Mouse (Mus musculus): ENCODE data around the gene Gng13. TPM values are rescaled to one million over a fixed set of nuclear protein-coding genes. Genes with fewer than 3 reads are reported as not detected.
A peak's percentile ranks its signal among the peaks of the same experiment; 100 is the strongest.

Gng13 gene
- polyA plus RNA-seq, 1 experiment from 2014 or later, result 3.4 TPM

- Histone ChIP-seq H3K9me3 (peaks cover 4% of the 10 kb centered on the region), H3K9ac (no peak overlapping the region), H3K4me1 (no peaks in the 10 kb centered on the region), H3K4me3 (no peak overlapping the region), H3K27ac (replicated peaks) (no peak overlapping the region), H3K4me2 (no peak overlapping the region), H3K36me3 (no peaks in the 10 kb centered on the region), H3K27me3 (replicated peaks) (peaks cover 15% of the 10 kb centered on the region)
- 88% methylated on average over 2 of the region's 2 CpGs for WGBS
- ATAC-seq (ENCODE audit: extremely low read depth, insufficient number of reproducible peaks, low FRiP score, low TSS enrichment), result no peak
These were observed 7.0 kb upstream of the Gng13 start for GRCm38 (mm10) chr17:25709994-25710393.

GRCm38 (mm10) chr17:25711136-25711535, 5.8 kb upstream of the Gng13 start:
- no peak for ATAC-seq (ENCODE audit: extremely low read depth, insufficient number of reproducible peaks, low FRiP score, low TSS enrichment)
- peaks cover 27% of the 10 kb centered on the region for H3K27me3 ChIP-seq (replicated peaks)
- H3K9ac ChIP-seq, result no peak overlapping the region
- no peak overlapping the region for H3K4me3 ChIP-seq
- H3K4me2 ChIP-seq, result no peak overlapping the region
- 63% methylated on average over 4 of the region's 4 CpGs for WGBS
- peaks cover 4% of the 10 kb centered on the region for H3K9me3 ChIP-seq
- no peaks in the 10 kb centered on the region for H3K36me3 ChIP-seq
- H3K27ac ChIP-seq (replicated peaks), result no peak overlapping the region
- H3K4me1 ChIP-seq, result peaks cover 7% of the 10 kb centered on the region

GRCm38 (mm10) chr17:25715627-25716026, 1.3 kb upstream of the Gng13 start:
- no peak overlapping the region for H3K27ac ChIP-seq (replicated peaks)
- peaks cover 26% of the 10 kb centered on the region for H3K4me1 ChIP-seq
- H3K9ac ChIP-seq, result no peak overlapping the region
- no peaks in the 10 kb centered on the region for H3K9me3 ChIP-seq
- no peak overlapping the region for H3K4me3 ChIP-seq
- no peak for ATAC-seq (ENCODE audit: extremely low read depth, insufficient number of reproducible peaks, low FRiP score, low TSS enrichment)
- H3K36me3 ChIP-seq, result peaks cover 18% of the 10 kb centered on the region
- no peak overlapping the region for H3K4me2 ChIP-seq
- WGBS, result 28% methylated on average over 3 of the region's 3 CpGs
- H3K27me3 ChIP-seq (replicated peaks), result peaks cover 58% of the 10 kb centered on the region

GRCm38 (mm10) chr17:25716130-25716529, 841 bp upstream of the Gng13 start:
- Histone ChIP-seq H3K36me3 (peaks cover 23% of the 10 kb centered on the region), H3K27ac (replicated peaks) (no peak overlapping the region), H3K27me3 (replicated peaks) (peaks cover 58% of the 10 kb centered on the region), H3K4me2 (peak overlapping the region; percentile 79; the same call in 1 of the 2 replicates), H3K4me3 (no peak overlapping the region), H3K9ac (no peak overlapping the region), H3K9me3 (no peaks in the 10 kb centered on the region), H3K4me1 (peaks cover 26% of the 10 kb centered on the region)
- WGBS, result 4% methylated on average over 6 of the region's 6 CpGs
- ATAC-seq (ENCODE audit: extremely low read depth, insufficient number of reproducible peaks, low FRiP score, low TSS enrichment), result no peak

GRCm38 (mm10) chr17:25717691-25718090, 720 bp downstream of the Gng13 start:
- Histone ChIP-seq H3K4me3 (peak overlapping the region; percentile 53), H3K27me3 (replicated peaks) (peaks cover 53% of the 10 kb centered on the region), H3K9me3 (no peaks in the 10 kb centered on the region), H3K36me3 (peaks cover 38% of the 10 kb centered on the region), H3K4me2 (peak overlapping the region; percentile 79), H3K27ac (replicated peaks) (no peak overlapping the region), H3K9ac (peak overlapping the region; percentile 67), H3K4me1 (peaks cover 26% of the 10 kb centered on the region)
- ATAC-seq (ENCODE audit: extremely low read depth, insufficient number of reproducible peaks, low FRiP score, low TSS enrichment), result no peak
- WGBS, result 8% methylated on average over 6 of the region's 6 CpGs

- H3K4me3 ChIP-seq, result no peak overlapping the region
- peaks cover 22% of the 10 kb centered on the region for H3K4me1 ChIP-seq
- peaks cover 63% of the 10 kb centered on the region for H3K36me3 ChIP-seq
- no peak overlapping the region for H3K9ac ChIP-seq
- H3K4me2 ChIP-seq, result no peak overlapping the region
- no peak overlapping the region for H3K27ac ChIP-seq (replicated peaks)
- H3K9me3 ChIP-seq, result no peaks in the 10 kb centered on the region
- 95% methylated on average over 5 of the region's 5 CpGs for WGBS
- H3K27me3 ChIP-seq (replicated peaks), result peaks cover 28% of the 10 kb centered on the region
- ATAC-seq (ENCODE audit: extremely low read depth, insufficient number of reproducible peaks, low FRiP score, low TSS enrichment), result no peak
These were observed 4.5 kb downstream of the Gng13 start for GRCm38 (mm10) chr17:25721476-25721875.

- H3K36me3 ChIP-seq, result peaks cover 63% of the 10 kb centered on the region
- WGBS, result 95% methylated on average over 19 of the region's 19 CpGs
- H3K9ac ChIP-seq, result no peak overlapping the region
- no peak for ATAC-seq (ENCODE audit: extremely low read depth, insufficient number of reproducible peaks, low FRiP score, low TSS enrichment)
- H3K27ac ChIP-seq (replicated peaks), result no peak overlapping the region
- H3K27me3 ChIP-seq (replicated peaks), result peaks cover 8% of the 10 kb centered on the region
- peaks cover 19% of the 10 kb centered on the region for H3K4me1 ChIP-seq
- no peaks in the 10 kb centered on the region for H3K9me3 ChIP-seq
- H3K4me2 ChIP-seq, result no peak overlapping the region
- H3K4me3 ChIP-seq, result no peak overlapping the region
These were observed 6.5 kb downstream of the Gng13 start for GRCm38 (mm10) chr17:25723470-25723869.

GRCm38 (mm10) chr17:25723919-25724318, 6.9 kb downstream of the Gng13 start:
- H3K4me1 ChIP-seq, result peaks cover 23% of the 10 kb centered on the region
- no peak overlapping the region for H3K4me3 ChIP-seq
- H3K36me3 ChIP-seq, result peaks cover 66% of the 10 kb centered on the region
- no peak overlapping the region for H3K9ac ChIP-seq
- no peaks in the 10 kb centered on the region for H3K9me3 ChIP-seq
- H3K4me2 ChIP-seq, result no peak overlapping the region
- no peak for ATAC-seq (ENCODE audit: extremely low read depth, insufficient number of reproducible peaks, low FRiP score, low TSS enrichment)
- WGBS, result 80% methylated on average over 7 of the region's 7 CpGs
- no peak overlapping the region for H3K27ac ChIP-seq (replicated peaks)
- H3K27me3 ChIP-seq (replicated peaks), result peaks cover 4% of the 10 kb centered on the region

GRCm38 (mm10) chr17:25725264-25725663, 8.3 kb downstream of the Gng13 start:
- Histone ChIP-seq H3K36me3 (peaks cover 61% of the 10 kb centered on the region), H3K27me3 (replicated peaks) (no peaks in the 10 kb centered on the region), H3K9ac (no peak overlapping the region), H3K27ac (replicated peaks) (no peak overlapping the region), H3K9me3 (no peaks in the 10 kb centered on the region), H3K4me3 (no peak overlapping the region), H3K4me1 (peaks cover 23% of the 10 kb centered on the region), H3K4me2 (no peak overlapping the region)
- WGBS, result 79% methylated on average over 6 of the region's 6 CpGs
- no peak for ATAC-seq (ENCODE audit: extremely low read depth, insufficient number of reproducible peaks, low FRiP score, low TSS enrichment)

- Histone ChIP-seq H3K36me3 (peaks cover 39% of the 10 kb centered on the region), H3K9ac (peak within 1 kb of the TSS; percentile 89), H3K4me1 (peaks cover 23% of the 10 kb centered on the region), H3K4me3 (peak within 1 kb of the TSS; percentile 68), H3K4me2 (peak within 1 kb of the TSS; percentile 91), H3K27me3 (replicated peaks) (no peaks in the 10 kb centered on the region), H3K9me3 (no peaks in the 10 kb centered on the region), H3K27ac (replicated peaks) (0 out of 2 replicates have a peak within 1 kb of the TSS, but pooled peaks have one; percentile 21)
- ATAC-seq (ENCODE audit: extremely low read depth, insufficient number of reproducible peaks, low FRiP score, low TSS enrichment), result peak; percentile 95
- WGBS, result 2% methylated on average over 37 of the region's 37 CpGs
These were observed 10.5 kb downstream of the Gng13 start, which contains the start of the genes Chtf18 and Rpusd1 for GRCm38 (mm10) chr17:25727265-25728008. Gene Chtf18 (minus strand): TSS chr17:25727419. Gene Rpusd1 (plus strand): TSS chr17:25727670.

- no peaks in the 10 kb centered on the region for H3K9me3 ChIP-seq
- peak overlapping the region; percentile 85 for H3K9ac ChIP-seq
- peaks cover 23% of the 10 kb centered on the region for H3K4me1 ChIP-seq
- WGBS, result 9% methylated on average over 4 of the region's 4 CpGs
- peak overlapping the region; percentile 91 for H3K4me2 ChIP-seq
- H3K36me3 ChIP-seq, result peaks cover 34% of the 10 kb centered on the region
- H3K4me3 ChIP-seq, result peak overlapping the region; percentile 68
- no peak; the same call in 1 of the 2 replicates for ATAC-seq (ENCODE audit: extremely low read depth, insufficient number of reproducible peaks, low FRiP score, low TSS enrichment)
- H3K27me3 ChIP-seq (replicated peaks), result no peaks in the 10 kb centered on the region
- H3K27ac ChIP-seq (replicated peaks), result 0 out of 2 replicates have a peak overlapping the region, but pooled peaks have one; percentile 20
These were observed 11.0 kb downstream of the Gng13 start for GRCm38 (mm10) chr17:25728009-25728270.

GRCm38 (mm10) chr17:25732082-25732481, 15.1 kb downstream of the Gng13 start:
- no peak for ATAC-seq (ENCODE audit: extremely low read depth, insufficient number of reproducible peaks, low FRiP score, low TSS enrichment)
- no peaks in the 10 kb centered on the region for H3K9me3 ChIP-seq
- H3K4me3 ChIP-seq, result no peak overlapping the region
- H3K36me3 ChIP-seq, result peaks cover 12% of the 10 kb centered on the region
- H3K27ac ChIP-seq (replicated peaks), result no peak overlapping the region
- H3K9ac ChIP-seq, result no peak overlapping the region
- H3K4me2 ChIP-seq, result no peak overlapping the region
- H3K4me1 ChIP-seq, result peaks cover 11% of the 10 kb centered on the region
- peaks cover 7% of the 10 kb centered on the region; the same call in 1 of the 2 replicates for H3K27me3 ChIP-seq (replicated peaks)
- WGBS, result 18% methylated on average over 2 of the region's 2 CpGs
